Mouse (Mus musculus) thymus, adult 2 months (tissue): ENCODE results near the gene Gm26920.

Experiments used
- CTCF ChIP-seq: fragments of 200-500 bp; IDR thresholded peaks from 2 replicates; pipeline ENCODE4 v1.5.1; 2012; ENCODE audit warnings: mild to moderate bottlenecking, control low read depth, low read length, moderate library complexity, borderline replicate concordance; ENCODE audit not compliant: control insufficient read depth, poor library complexity, insufficient read depth; ENCODE audit errors: extremely low read depth
- POLR2A ChIP-seq: fragments of 200-500 bp; IDR thresholded peaks from 2 replicates; pipeline ENCODE4 v1.6.1; 2012; ENCODE audit warnings: mild to moderate bottlenecking, low read length, control low read depth, moderate library complexity; ENCODE audit not compliant: control insufficient read depth, poor library complexity, insufficient read depth; ENCODE audit errors: extremely low read depth

DNA sequence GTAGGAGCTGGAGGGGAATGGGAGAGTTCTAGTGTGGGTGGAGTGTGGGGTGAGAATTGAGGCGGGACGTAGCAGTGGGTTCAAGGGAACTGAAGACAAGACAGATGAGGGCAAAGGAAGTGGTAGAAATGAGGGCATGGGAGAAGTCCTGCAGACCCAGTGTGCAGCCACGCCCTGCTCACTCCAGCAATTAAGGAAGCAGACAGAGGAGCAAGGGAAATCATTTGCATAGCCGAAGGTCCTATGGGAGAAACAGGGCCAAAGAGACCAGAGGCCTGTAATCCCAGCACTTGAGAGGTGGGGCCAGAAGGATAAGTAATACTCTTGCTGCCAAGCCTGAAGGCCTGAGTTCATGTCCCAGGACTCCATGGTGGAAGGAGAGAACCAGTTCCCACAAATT is 42.2 kb upstream of the Gm26920 start:
- TF ChIP-seq CTCF, result no peak
- no peak for TF ChIP-seq POLR2A
